Mouse (Mus musculus): ENCODE data around the gene Vmn2r89.
"Not testable (repeated sequence)": the region's sequence is repeated elsewhere in the genome, so short reads cannot be mapped to it uniquely, and the experiment has no call there.

The Vmn2r89 gene

GRCm38 (mm10) chr14:51451557-51451956 is at the start of gene Vmn2r89:
TSS of gene Vmn2r89 (plus strand) at chr14:51451857.
- not testable (repeated sequence) for DNase-seq

- DNase-seq = no peak
Observed at GRCm38 (mm10) chr14:51410520-51410919, 41.1 kb upstream of the Vmn2r89 start, which contains the start of gene Vmn2r88. TSS of gene Vmn2r88 (plus strand) at chr14:51410820.

GRCm38 (mm10) chr14:51423885-51424284 is 27.8 kb upstream of the Vmn2r89 start:
- no peak for DNase-seq

- peak; percentile 3 for DNase-seq
Observed at GRCm38 (mm10) chr14:51430138-51430537, 21.5 kb upstream of the Vmn2r89 start.

GRCm38 (mm10) chr14:51434546-51434945 is 17.1 kb upstream of the Vmn2r89 start:
- no peak for DNase-seq

GRCm38 (mm10) chr14:51435020-51435419 is 16.6 kb upstream of the Vmn2r89 start:
- DNase-seq = no peak

GRCm38 (mm10) chr14:51438955-51439354 is 12.7 kb upstream of the Vmn2r89 start:
- DNase-seq = no peak

GRCm38 (mm10) chr14:51480278-51480677 is 28.6 kb downstream of the Vmn2r89 start:
- DNase-seq = not testable (repeated sequence)

GRCm38 (mm10) chr14:51481332-51482015 is 29.8 kb downstream of the Vmn2r89 start:
- not testable (repeated sequence) for DNase-seq

- DNase-seq = no peak
Observed at GRCm38 (mm10) chr14:51482051-51482715, 30.5 kb downstream of the Vmn2r89 start.

- not testable (repeated sequence) for DNase-seq
Observed at GRCm38 (mm10) chr14:51482971-51483381, 31.3 kb downstream of the Vmn2r89 start.

GRCm38 (mm10) chr14:51483671-51484070 is 32.0 kb downstream of the Vmn2r89 start:
- no peak for DNase-seq

- DNase-seq = no peak
Observed at GRCm38 (mm10) chr14:51486111-51486510, 34.5 kb downstream of the Vmn2r89 start.

GRCm38 (mm10) chr14:51495781-51496180 is 44.1 kb downstream of the Vmn2r89 start:
- DNase-seq = no peak

- DNase-seq = no peak
Observed at GRCm38 (mm10) chr14:51496955-51497354, 45.3 kb downstream of the Vmn2r89 start.

GRCm38 (mm10) chr14:51497958-51498357 is 46.3 kb downstream of the Vmn2r89 start:
- DNase-seq = no peak

GRCm38 (mm10) chr14:51499707-51500275 is 48.1 kb downstream of the Vmn2r89 start:
- no peak for DNase-seq

- no peak for DNase-seq
Observed at GRCm38 (mm10) chr14:51500461-51500860, 48.8 kb downstream of the Vmn2r89 start.

- DNase-seq = no peak
Observed at GRCm38 (mm10) chr14:51507416-51507815, 55.8 kb downstream of the Vmn2r89 start.
